Mouse (Mus musculus): Measurements from ENCODE around the gene Sox10. TPM values are rescaled to one million over a fixed set of nuclear protein-coding genes. Genes with fewer than 3 reads are reported as not detected.

Sox10 gene
- polyA plus RNA-seq, 1 experiment, result not detected

GRCm38 (mm10) chr15:79111774-79112173 is 53.3 kb downstream of the Sox10 start:
- TF ChIP-seq GATA1 (IDR thresholded peaks at IDR 0.05; ENCODE audit: low read length), result no peak

GRCm38 (mm10) chr15:79110528-79110927 is 54.5 kb downstream of the Sox10 start:
- no peak for TF ChIP-seq GATA1 (IDR thresholded peaks at IDR 0.05; ENCODE audit: low read length)

GRCm38 (mm10) chr15:79110031-79110430 is 55.0 kb downstream of the Sox10 start:
- TF ChIP-seq GATA1 (IDR thresholded peaks at IDR 0.05; ENCODE audit: low read length), result no peak

GRCm38 (mm10) chr15:79109321-79109934 is 55.6 kb downstream of the Sox10 start:
- no peak for TF ChIP-seq GATA1 (IDR thresholded peaks at IDR 0.05; ENCODE audit: low read length)

- no peak for TF ChIP-seq GATA1 (IDR thresholded peaks at IDR 0.05; ENCODE audit: low read length)
Observed at GRCm38 (mm10) chr15:79108421-79109320, 56.4 kb downstream of the Sox10 start, which contains the start of gene Micall1. Gene Micall1, plus strand, starts transcription at chr15:79108898.

GRCm38 (mm10) chr15:79107966-79108365 is 57.1 kb downstream of the Sox10 start:
- TF ChIP-seq GATA1 (IDR thresholded peaks at IDR 0.05; ENCODE audit: low read length), result no peak

- TF ChIP-seq GATA1 (IDR thresholded peaks at IDR 0.05; ENCODE audit: low read length), result no peak
Observed at GRCm38 (mm10) chr15:79105804-79106203, 59.2 kb downstream of the Sox10 start.

Other genes starting within 250 kb of the Sox10 start
- gene Lgals1, start 238.5 kb downstream of the Sox10 start, polyA plus RNA-seq (2012), result 423 and 1,303 TPM in 2 replicates
- gene Nol12, start 230.3 kb downstream of the Sox10 start, polyA plus RNA-seq (2012), result 24.3 and 26.2 TPM in 2 replicates
- gene Triobp, start 217.5 kb downstream of the Sox10 start, polyA plus RNA-seq (2012), result 47.1 and 59.9 TPM in 2 replicates
- gene H1f0, start 136.8 kb downstream of the Sox10 start, polyA plus RNA-seq (2012), result not detected in 2 replicates
- not detected in 2 replicates for gene Galr3, start 123.4 kb downstream of the Sox10 start, polyA plus RNA-seq (2012)
- 37.5 and 64.4 TPM in 2 replicates for gene Ankrd54, start 102.3 kb downstream of the Sox10 start, polyA plus RNA-seq (2012)
- gene Eif3l, start 90.1 kb downstream of the Sox10 start, polyA plus RNA-seq (2012), result 14.6 and 36.2 TPM in 2 replicates
- 25.5 and 25.7 TPM in 2 replicates for gene Micall1, start 56.3 kb downstream of the Sox10 start, polyA plus RNA-seq (2012)
- 327 and 357 TPM in 2 replicates for gene Polr2f, start 24.2 kb downstream of the Sox10 start, polyA plus RNA-seq (2012)
- gene 1700088E04Rik, start 24.0 kb downstream of the Sox10 start, polyA plus RNA-seq (2012), result 0.24 TPM in 1 of 2 replicates, not detected in the other
- 17.0 and 20.7 TPM in 2 replicates for gene Pick1, start 63.9 kb upstream of the Sox10 start, polyA plus RNA-seq (2012)
- 0.03 and 0.06 TPM in 2 replicates for gene Gm49486, start 64.2 kb upstream of the Sox10 start, polyA plus RNA-seq (2012)
- gene Slc16a8, start 89.5 kb upstream of the Sox10 start, polyA plus RNA-seq (2012), result not detected in 2 replicates
- gene Baiap2l2, start 120.3 kb upstream of the Sox10 start, polyA plus RNA-seq (2012), result not detected in 2 replicates
- 25.1 and 27.0 TPM in 2 replicates for gene Pla2g6, start 163.2 kb upstream of the Sox10 start, polyA plus RNA-seq (2012)
- 3.6 and 4.1 TPM in 2 replicates for gene Maff, start 181.4 kb upstream of the Sox10 start, polyA plus RNA-seq (2012)
- gene Tmem184b, start 238.3 kb upstream of the Sox10 start, polyA plus RNA-seq (2012), result 18.0 and 25.1 TPM in 2 replicates